In genomic region chr12:110418735-110419350, GRCm38 (mm10) we compare ENCODE assay signal across 8 mouse cellular contexts. TPM values are rescaled to one million over a fixed set of nuclear protein-coding genes. Genes with fewer than 3 reads are reported as not detected.
A peak's percentile ranks its signal among the peaks of the same experiment; 100 is the strongest.
DNase-seq lines count a peak whose midpoint lies in the region; ATAC-seq lines count a peak whose summit lies in the region.

No protein-coding gene starts in this region.

- H3K27ac ChIP-seq in hindbrain, embryonic 16.5 days (ENCODE audit: low read depth, low read length) = no peak overlapping the region
- H3K27ac ChIP-seq in midbrain, embryonic 12.5 days (replicated peaks) = no peak overlapping the region

- WGBS in hindbrain, embryonic 16.5 days = 37% methylated on average over 8 of the region's 8 CpGs
- WGBS in midbrain, embryonic 12.5 days = 34% methylated on average over 7 of the region's 8 CpGs

- peak; percentile 26 to 56 for DNase-seq in right cerebral cortex, adult 2 months (ENCODE audit: low spot score in 2 of 2)
- DNase-seq in right cerebral cortex, postnatal 36 days (ENCODE audit: low spot score in 2 of 2) = no peak
- DNase-seq in adrenal gland, postnatal 10 days = peak; percentile 58
- DNase-seq in left cerebral cortex, postnatal 14 days (ENCODE audit: low spot score in 2 of 2) = peak; percentile 64 to 65
- no peak for DNase-seq in frontal cortex, postnatal 14 days (ENCODE audit: low spot score in 2 of 2)

- H3K9ac ChIP-seq in hindbrain, embryonic 16.5 days (ENCODE audit: low read depth, low read length) = no peak overlapping the region
- no peak overlapping the region for H3K9ac ChIP-seq in midbrain, embryonic 12.5 days (replicated peaks)

- intact Hi-C loops in left cerebral cortex, postnatal 14 days (cut with DNase I) = loop anchor here (5.0 kb wide), 1 partner anchor 283 kb away; the partner anchor contains the start of gene Hsp90aa1

- H3K36me3 ChIP-seq in hindbrain, embryonic 16.5 days (ENCODE audit: control insufficient read depth, insufficient read depth, low read length) = no peaks in the 10 kb centered on the region
- no peaks in the 10 kb centered on the region for H3K36me3 ChIP-seq in midbrain, embryonic 12.5 days

- H3K4me1 ChIP-seq in hindbrain, embryonic 16.5 days (ENCODE audit: control insufficient read depth, insufficient read depth, low read depth, low read length) = no peaks in the 10 kb centered on the region; the same call in 1 of the 2 replicates
- H3K4me1 ChIP-seq in midbrain, embryonic 12.5 days = no peaks in the 10 kb centered on the region

- no peaks in the 10 kb centered on the region for H3K9me3 ChIP-seq in hindbrain, embryonic 16.5 days (ENCODE audit: control insufficient read depth, low read length)
- H3K9me3 ChIP-seq in midbrain, embryonic 12.5 days = no peaks in the 10 kb centered on the region

- H3K4me3 ChIP-seq in hindbrain, embryonic 16.5 days (ENCODE audit: low read length) = no peak overlapping the region
- H3K4me3 ChIP-seq in midbrain, embryonic 12.5 days = no peak overlapping the region

- no peaks in the 10 kb centered on the region for H3K27me3 ChIP-seq in hindbrain, embryonic 16.5 days (replicated peaks; ENCODE audit: control insufficient read depth, insufficient read depth, low read length)
- H3K27me3 ChIP-seq in midbrain, embryonic 12.5 days = peaks cover 9% of the 10 kb centered on the region

- peak; percentile 56; the same call in 1 of the 2 replicates for ATAC-seq in erythroid progenitor cell, adult 5-6 weeks (replicated peaks; ENCODE audit: low FRiP score, poor library complexity, severe bottlenecking)
- ATAC-seq in hindbrain, embryonic 16.5 days = peak; percentile 55
- ATAC-seq in midbrain, embryonic 12.5 days (ENCODE audit: low FRiP score, low read depth) = peak; percentile 56; the same call in 1 of the 2 replicates

- no peak overlapping the region for H3K4me2 ChIP-seq in hindbrain, embryonic 16.5 days (ENCODE audit: low read length)
- H3K4me2 ChIP-seq in midbrain, embryonic 12.5 days (replicated peaks) = no peak overlapping the region

RNA-seq across cellular contexts. Expression of gene Ppp2r5c, which starts 28.1 kb away (rescaled TPM):
- total RNA-seq in adrenal gland, postnatal 10 days (2021) = 100 to 1,000 TPM; 108 to 121 TPM
- 65.2 and 80.1 TPM in 2 replicates for total RNA-seq in erythroid progenitor cell, adult 5-6 weeks (2015; ENCODE audit: low replicate concordance)
- total RNA-seq in erythroid progenitor cell, adult 5-6 weeks (2017; ENCODE audit: low replicate concordance) = 113 and 118 TPM in 2 replicates
- polyA plus RNA-seq in hindbrain, embryonic 16.5 days (2015; fragmentation: Nextera tagmentation; extraction: Ambion mirVana) = 135 and 136 TPM in 2 replicates
- 100 to 1,000 TPM; 242 to 247 TPM for total RNA-seq in left cerebral cortex, postnatal 14 days (2021)
- polyA plus RNA-seq in midbrain, embryonic 12.5 days (2016; fragmentation: Nextera tagmentation; extraction: Ambion mirVana) = 161 and 163 TPM in 2 replicates

Comparison
In these comparisons a context has a peak if more than half of its experiments do, and no peak if none do; other contexts are left out.
1. DNase-seq: peak in right cerebral cortex, adult 2 months (2 of 2), adrenal gland, postnatal 10 days (single experiment) and left cerebral cortex, postnatal 14 days (2 of 2); none in right cerebral cortex, postnatal 36 days (0 of 2) and frontal cortex, postnatal 14 days (0 of 2).
2. Peak in every context shown above with its lines, with median percentiles within 50 percentile points of each other: ATAC-seq.